Mouse (Mus musculus) cerebellum, adult 11 months (tissue): ENCODE data around the gene Ttk.

Source experiments
- DNase-seq: peaks from one replicate; pipeline ENCODE4 v3.0.0; 2022

Gene Ttk

GRCm38 (mm10) chr9:83902086-83902485, 67.6 kb downstream of the Ttk start:
- DNase-seq, result no peak

DNA sequence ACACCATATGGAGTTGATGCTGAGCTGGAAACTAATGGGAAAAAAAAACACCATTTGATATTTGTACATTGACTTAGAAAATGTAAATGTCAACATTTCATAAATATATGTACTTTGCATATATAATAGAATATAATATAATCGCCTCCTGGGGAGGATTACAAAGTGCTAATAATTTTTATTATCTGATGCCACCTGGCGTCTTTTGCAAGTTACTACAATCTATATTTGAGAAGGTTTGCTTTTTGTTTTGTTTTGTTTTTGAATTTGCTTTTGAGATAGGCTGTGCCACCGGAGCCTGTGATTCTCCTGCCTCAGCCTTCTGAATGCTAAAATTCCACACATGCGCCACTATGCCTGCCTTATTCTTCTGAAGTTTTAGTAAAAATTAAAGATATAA, 71.3 kb downstream of the Ttk start:
- no peak for DNase-seq

DNA sequence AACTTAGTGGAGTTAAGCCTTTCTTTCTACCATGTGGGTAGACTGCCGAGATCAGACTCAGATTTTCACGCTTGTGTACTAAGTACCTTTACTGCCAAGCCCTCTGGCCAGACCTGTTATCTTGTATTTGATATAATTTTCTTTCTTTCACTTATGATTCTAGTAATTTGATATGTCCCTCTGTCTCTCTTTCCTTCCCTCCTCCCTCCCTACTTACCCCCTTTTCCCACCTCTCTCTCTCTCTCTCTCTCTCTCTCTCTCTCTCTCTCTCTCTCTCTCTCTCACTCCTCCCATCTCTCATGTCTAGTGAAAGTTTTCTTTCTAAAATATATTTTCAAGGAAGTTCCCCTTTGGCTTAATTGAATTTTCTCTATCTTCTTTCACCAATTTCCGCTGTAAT, 72.5 kb downstream of the Ttk start:
- no peak for DNase-seq

DNA sequence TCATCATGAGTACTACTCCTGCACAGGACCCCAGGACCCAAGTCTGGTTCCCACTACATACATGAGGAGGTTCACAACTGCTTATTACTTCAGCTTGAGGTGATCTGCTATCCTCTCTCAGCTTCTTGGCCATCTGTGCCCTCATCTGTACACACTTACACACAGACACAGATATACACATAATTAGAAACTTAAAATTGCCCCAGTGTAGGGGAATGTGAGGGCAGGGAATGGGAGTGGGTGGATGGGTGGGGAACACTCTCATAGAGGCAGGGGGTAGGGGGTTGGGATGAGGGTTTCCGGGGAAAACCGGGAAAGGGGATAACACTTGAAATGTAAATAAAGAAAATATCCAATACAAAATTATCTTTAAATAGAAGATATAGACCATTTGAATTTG, 75.3 kb downstream of the Ttk start:
- no peak for DNase-seq

DNA sequence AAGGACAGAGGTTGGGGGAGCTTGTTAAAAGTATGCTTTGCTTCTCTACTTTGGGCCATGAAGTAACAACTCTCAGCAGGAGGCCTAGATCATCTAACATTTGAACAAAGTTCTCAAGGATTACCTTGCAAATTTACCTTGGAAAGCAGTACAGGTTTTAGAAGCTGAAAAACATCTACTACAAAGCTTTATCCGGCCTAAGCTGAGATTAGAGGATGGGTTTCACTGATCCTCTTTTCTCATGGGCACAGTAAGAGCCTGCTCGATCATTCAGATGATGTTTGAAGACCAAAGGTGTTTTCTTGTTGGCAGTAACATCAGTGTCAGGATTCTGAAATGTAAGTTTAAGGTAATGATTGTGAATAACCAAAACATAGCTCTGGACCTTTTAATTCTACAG, 76.4 kb downstream of the Ttk start:
- DNase-seq, result no peak
